Mouse (Mus musculus) ES-Bruce4 (cell line): ENCODE data around the gene Adamts9. TPM values are rescaled to one million over a fixed set of nuclear protein-coding genes. Genes with fewer than 3 reads are reported as not detected.

Source experiments
- H3K27ac ChIP-seq: 2 replicates; pipeline ENCODE4 v1.5.1; 2012; ENCODE audit warnings: low read length, inconsistent platforms; ENCODE audit not compliant: insufficient read depth
- H3K27me3 ChIP-seq: 2 replicates; pipeline ENCODE4 v1.6.1; 2012; ENCODE audit warnings: mild to moderate bottlenecking, low read length, inconsistent platforms; ENCODE audit not compliant: control insufficient read depth, poor library complexity, insufficient read depth, severe bottlenecking
- H3K36me3 ChIP-seq: 2 replicates; pipeline ENCODE4 v1.6.1; 2012; ENCODE audit warnings: inconsistent platforms, mild to moderate bottlenecking, low read length, moderate library complexity; ENCODE audit not compliant: control insufficient read depth, poor library complexity, insufficient read depth, severe bottlenecking
- H3K4me1 ChIP-seq: one replicate; pipeline ENCODE4 v1.8.1; 2011; ENCODE audit warnings: low read length; ENCODE audit not compliant: control insufficient read depth, insufficient read depth
- H3K4me3 ChIP-seq: 2 replicates; pipeline ENCODE4 v1.5.1; 2011; ENCODE audit warnings: low read depth, mild to moderate bottlenecking, low read length
- H3K9ac ChIP-seq: 2 replicates; pipeline ENCODE4 v1.6.1; 2012; ENCODE audit warnings: low read depth, mild to moderate bottlenecking, inconsistent platforms; ENCODE audit not compliant: poor library complexity, severe bottlenecking
- H3K9me3 ChIP-seq: replicated peaks from 2 replicates; pipeline ENCODE4 v1.6.1; 2012; ENCODE audit warnings: mild to moderate bottlenecking, low read length, inconsistent platforms; ENCODE audit not compliant: control insufficient read depth, poor library complexity, insufficient read depth, severe bottlenecking
- CTCF ChIP-seq: IDR thresholded peaks from one replicate; pipeline ENCODE4 v1.8.1; 2011; ENCODE audit warnings: low read depth, low read length
- EP300 ChIP-seq: IDR thresholded peaks from 2 replicates; pipeline ENCODE4 v1.6.1; 2011; ENCODE audit warnings: low read depth, low read length; ENCODE audit not compliant: insufficient read depth
- POLR2A ChIP-seq: IDR thresholded peaks from one replicate; pipeline ENCODE4 v1.8.1; 2011; ENCODE audit warnings: low read length; ENCODE audit not compliant: insufficient read depth
- polyA plus RNA-seq: library from polyadenylated mRNA; stranded (reverse); fragments of >200 nt; gene quantifications from 2 replicates; pipeline ENCODE4 v1.2.4, GENCODE M21; 2011; ENCODE audit warnings: low read depth; ENCODE audit not compliant: missing spikeins, insufficient read depth, insufficient read length

Adamts9 gene
- polyA plus RNA-seq, 1 experiment, result 8.9 TPM

GRCm38 (mm10) chr6:92941281-92941731 is 2.0 kb downstream of the Adamts9 start:
- TF ChIP-seq EP300 (0 out of 2 replicates have a peak, but pooled peaks have one; percentile 50), CTCF (peak; percentile 48), POLR2A (no peak)
- H3K9ac ChIP-seq, result peak overlapping the region; percentile 64; the same call in 1 of the 2 replicates
- no peaks in the 10 kb centered on the region for H3K9me3 ChIP-seq
- no peaks in the 10 kb centered on the region for H3K36me3 ChIP-seq
- H3K27ac ChIP-seq, result no peak overlapping the region
- no peaks in the 10 kb centered on the region for H3K4me1 ChIP-seq
- H3K27me3 ChIP-seq, result no peaks in the 10 kb centered on the region
- peak overlapping the region; percentile 63 for H3K4me3 ChIP-seq

GRCm38 (mm10) chr6:92940191-92941131 is 2.8 kb downstream of the Adamts9 start:
- Histone ChIP-seq H3K4me1 (no peaks in the 10 kb centered on the region), H3K36me3 (no peaks in the 10 kb centered on the region), H3K27me3 (no peaks in the 10 kb centered on the region), H3K9ac (0 out of 2 replicates have a peak overlapping the region, but pooled peaks have one; percentile 3), H3K9me3 (no peaks in the 10 kb centered on the region), H3K27ac (no peak overlapping the region), H3K4me3 (peak overlapping the region; percentile 63)
- TF ChIP-seq EP300 (no peak), POLR2A (no peak), CTCF (no peak)

GRCm38 (mm10) chr6:92928261-92928660 is 15.0 kb downstream of the Adamts9 start:
- H3K9ac ChIP-seq, result no peak overlapping the region
- no peaks in the 10 kb centered on the region for H3K27me3 ChIP-seq
- TF ChIP-seq POLR2A (no peak), CTCF (no peak), EP300 (no peak)
- no peaks in the 10 kb centered on the region for H3K9me3 ChIP-seq
- H3K27ac ChIP-seq, result no peak overlapping the region
- no peaks in the 10 kb centered on the region for H3K4me1 ChIP-seq
- no peak overlapping the region for H3K4me3 ChIP-seq
- H3K36me3 ChIP-seq, result no peaks in the 10 kb centered on the region

- no peak overlapping the region for H3K27ac ChIP-seq
- H3K9me3 ChIP-seq, result no peaks in the 10 kb centered on the region
- no peaks in the 10 kb centered on the region for H3K27me3 ChIP-seq
- no peak for TF ChIP-seq CTCF
- TF ChIP-seq EP300, result no peak
- TF ChIP-seq POLR2A, result no peak
- no peaks in the 10 kb centered on the region for H3K4me1 ChIP-seq
- H3K9ac ChIP-seq, result no peak overlapping the region
- no peaks in the 10 kb centered on the region for H3K36me3 ChIP-seq
- no peak overlapping the region for H3K4me3 ChIP-seq
These were observed 18.8 kb downstream of the Adamts9 start for GRCm38 (mm10) chr6:92924536-92924935.

- H3K27ac ChIP-seq, result no peak overlapping the region
- no peaks in the 10 kb centered on the region for H3K4me1 ChIP-seq
- no peak overlapping the region for H3K4me3 ChIP-seq
- H3K36me3 ChIP-seq, result no peaks in the 10 kb centered on the region
- no peaks in the 10 kb centered on the region for H3K27me3 ChIP-seq
- H3K9me3 ChIP-seq, result no peaks in the 10 kb centered on the region
- TF ChIP-seq CTCF, result no peak
- TF ChIP-seq EP300, result no peak
- no peak for TF ChIP-seq POLR2A
- H3K9ac ChIP-seq, result no peak overlapping the region
These were observed 21.4 kb downstream of the Adamts9 start for GRCm38 (mm10) chr6:92921843-92922242.
